Mouse (Mus musculus) liver, postnatal 0 days (tissue): ENCODE measurements around the gene Pard3.

Experiments
- CTCF ChIP-seq: sonication (generic); IDR thresholded peaks from 2 replicates; pipeline ENCODE4 v1.5.1; 2016; ENCODE audit warnings: antibody characterized with exemption, low read depth
- EP300 ChIP-seq: IDR thresholded peaks from 2 replicates; pipeline ENCODE4 v1.6.1; 2016; ENCODE audit warnings: antibody characterized with exemption, low read depth, mild to moderate bottlenecking

- TF ChIP-seq CTCF (no peak), EP300 (no peak)
Measured at GRCm38 (mm10) chr8:127655559-127655958, 591.9 kb downstream of the Pard3 start.
